Mouse (Mus musculus) adrenal gland, postnatal 14 days (tissue): ENCODE data around the gene Tom1l2. TPM values are rescaled to one million over a fixed set of nuclear protein-coding genes. Genes with fewer than 3 reads are reported as not detected.
A peak's percentile ranks its signal among the peaks of the same experiment; 100 is the strongest.

ENCODE experiments used
- DNase-seq: peaks from one replicate; pipeline ENCODE4 v3.0.0; 2021; ENCODE audit warnings: mixed read lengths
- total RNA-seq: library from RNA; stranded (reverse); gene quantifications from 2 replicates; pipeline ENCODE4 v1.2.3, GENCODE M21; 2021

The Tom1l2 gene
- total RNA-seq, 1 experiment from 2014 or later: 55.9 TPM

- no peak for DNase-seq
Observed at GRCm38 (mm10) chr11:60264651-60265050, 88.1 kb downstream of the Tom1l2 start.

- no peak for DNase-seq
Observed at GRCm38 (mm10) chr11:60262396-60262795, 90.3 kb downstream of the Tom1l2 start.

GRCm38 (mm10) chr11:60260743-60261142 is 92.0 kb downstream of the Tom1l2 start:
- no peak for DNase-seq

GRCm38 (mm10) chr11:60257696-60258095 is 95.0 kb downstream of the Tom1l2 start:
- DNase-seq: no peak

GRCm38 (mm10) chr11:60256713-60257112 is 96.0 kb downstream of the Tom1l2 start:
- no peak for DNase-seq

- DNase-seq: peak; percentile 44
Observed at GRCm38 (mm10) chr11:60256176-60256681, 96.5 kb downstream of the Tom1l2 start.

- DNase-seq: no peak
Observed at GRCm38 (mm10) chr11:60255639-60256038, 97.1 kb downstream of the Tom1l2 start.

GRCm38 (mm10) chr11:60255181-60255580 is 97.5 kb downstream of the Tom1l2 start:
- DNase-seq: no peak

- DNase-seq: peak; percentile 73
Observed at GRCm38 (mm10) chr11:60254308-60254707, 98.4 kb downstream of the Tom1l2 start.

GRCm38 (mm10) chr11:60253546-60253945 is 99.2 kb downstream of the Tom1l2 start:
- peak; percentile 63 for DNase-seq

GRCm38 (mm10) chr11:60250971-60251643 is 101.6 kb downstream of the Tom1l2 start:
- peak; percentile 79 for DNase-seq

GRCm38 (mm10) chr11:60249885-60250284 is 102.8 kb downstream of the Tom1l2 start:
- no peak for DNase-seq

GRCm38 (mm10) chr11:60248596-60249404 is 103.9 kb downstream of the Tom1l2 start:
- no peak for DNase-seq

- DNase-seq: no peak
Observed at GRCm38 (mm10) chr11:60247753-60248550, 104.8 kb downstream of the Tom1l2 start.

- DNase-seq: no peak
Observed at GRCm38 (mm10) chr11:60246077-60246476, 106.6 kb downstream of the Tom1l2 start.

GRCm38 (mm10) chr11:60244503-60245143 is 108.1 kb downstream of the Tom1l2 start:
- no peak for DNase-seq

GRCm38 (mm10) chr11:60240509-60240908 is 112.2 kb downstream of the Tom1l2 start:
- DNase-seq: no peak

- DNase-seq: no peak
Observed at GRCm38 (mm10) chr11:60235351-60235750, 117.4 kb downstream of the Tom1l2 start.

GRCm38 (mm10) chr11:60233235-60233634 is 119.5 kb downstream of the Tom1l2 start:
- DNase-seq: peak; percentile 55

- no peak for DNase-seq
Observed at GRCm38 (mm10) chr11:60232441-60233058, 120.2 kb downstream of the Tom1l2 start.

GRCm38 (mm10) chr11:60231951-60232350 is 120.8 kb downstream of the Tom1l2 start:
- DNase-seq: no peak

- DNase-seq: no peak
Observed at GRCm38 (mm10) chr11:60231326-60231725, 121.4 kb downstream of the Tom1l2 start.
